Mouse (Mus musculus) mature B cell (primary cell): ENCODE results near the gene Zfp786.
"Not testable (repeated sequence)": the region's sequence is repeated elsewhere in the genome, so short reads cannot be mapped to it uniquely, and the experiment has no call there.

ENCODE experiments used
- in situ Hi-C: fragments of 300-500 bp; cut with MboI; formaldehyde crosslinking; loops from 2 replicates; pipeline ENCODE4 v1.14.3; 2019

Zfp786 gene

GRCm38 (mm10) chr6:47781091-47781968, 49.3 kb downstream of the Zfp786 start:
- in situ Hi-C loops = loop anchor here (10.0 kb wide), 1 partner anchor 53 kb away; the partner anchor contains the start of genes Zfp398 and Zfp786

- in situ Hi-C loops = loop anchor here (10.0 kb wide), 1 partner anchor 54 kb away; the partner anchor contains the start of genes Zfp398 and Zfp786
Measured at GRCm38 (mm10) chr6:47780576-47781013, 50.1 kb downstream of the Zfp786 start.

GRCm38 (mm10) chr6:47771760-47772159, 58.9 kb downstream of the Zfp786 start:
- in situ Hi-C loops = not testable (repeated sequence)

DNA sequence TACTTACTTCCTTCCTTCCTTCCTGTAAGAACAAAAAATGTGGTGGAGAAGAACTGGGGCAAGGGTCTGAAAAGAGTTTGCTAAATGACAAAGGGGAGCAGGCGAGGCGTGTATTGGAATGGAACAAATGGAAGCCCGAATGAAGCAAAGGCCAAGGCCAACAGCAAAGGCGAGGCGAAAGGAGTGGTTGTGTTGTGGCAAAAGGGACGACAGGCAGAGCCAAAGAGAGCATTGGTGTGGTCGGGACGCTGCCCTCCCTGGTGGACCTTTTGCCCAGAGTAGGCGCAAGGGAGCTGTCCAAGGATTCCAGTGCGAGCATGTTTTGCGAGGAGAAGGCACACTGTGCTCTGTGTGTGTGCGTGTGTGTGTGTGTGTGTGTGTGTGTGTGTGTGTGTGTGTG, 59.6 kb downstream of the Zfp786 start:
- in situ Hi-C loops = not testable (repeated sequence)

GRCm38 (mm10) chr6:47769861-47770260, 60.8 kb downstream of the Zfp786 start:
- in situ Hi-C loops = not testable (repeated sequence)
